ENCODE assay signal across 9 mouse cellular contexts in the genomic region with DNA sequence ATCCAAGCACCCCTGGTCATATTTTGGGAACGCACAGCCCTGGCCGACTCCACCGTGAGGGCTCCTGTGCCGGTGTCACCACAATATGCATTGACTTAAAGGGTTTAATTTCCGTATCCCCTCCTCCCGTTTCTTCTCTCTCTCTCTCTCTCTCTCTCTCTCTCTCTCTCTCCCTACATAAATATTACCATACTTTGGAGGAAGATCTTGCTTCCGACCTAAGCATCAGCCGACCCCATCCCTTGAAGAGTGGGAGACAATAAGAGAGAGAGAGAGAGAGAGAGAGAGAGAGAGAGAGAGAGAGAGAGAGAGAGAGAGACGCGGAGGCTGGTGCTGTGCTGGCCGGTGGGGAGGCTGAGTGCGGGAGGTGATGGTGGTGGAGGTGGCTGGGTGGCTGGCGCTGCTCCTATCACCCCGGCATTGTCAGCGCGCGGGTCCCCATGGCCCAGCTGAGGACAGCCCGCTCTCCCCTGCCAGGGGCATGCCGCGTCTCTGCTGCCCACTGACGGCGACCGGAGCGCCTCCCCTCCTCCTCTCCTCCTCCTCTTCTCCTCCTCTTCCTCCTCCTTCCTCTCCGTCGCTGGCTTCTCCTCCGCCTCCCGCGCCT. TPM values are rescaled to one million over a fixed set of nuclear protein-coding genes. Genes with fewer than 3 reads are reported as not detected.
DNase-seq lines count a peak whose midpoint lies in the region; ATAC-seq and TF ChIP-seq lines count a peak whose summit lies in the region.
"Had no signal": no experiment of that assay in that cellular context is flagged by ENCODE, and none has a peak within 500 bp of the region (broad histone marks: within the 10 kb centered on the region; RNA-seq: fewer than 3 reads in every experiment).

A gene (minus strand): TSS at position 163 of the 607 bp plus-strand sequence.

- H3K4me3 ChIP-seq in lung, embryonic 16.5 days (ENCODE audit: low read length): peak within 1 kb of the TSS; percentile 51
- peak within 1 kb of the TSS; percentile 84 for H3K4me3 ChIP-seq in hindbrain, embryonic 14.5 days (replicated peaks; ENCODE audit: low read length)
- peak within 1 kb of the TSS; percentile 46 for H3K4me3 ChIP-seq in limb, embryonic 11.5 days (ENCODE audit: low read depth, low read length)
- H3K4me3 ChIP-seq in lung, adult 2 months (replicated peaks; ENCODE audit: extremely low read depth, low read depth, low read length): no peak within 1 kb of the TSS

- no peak for ATAC-seq in lung, embryonic 16.5 days (ENCODE audit: low read depth)
- ATAC-seq in hindbrain, embryonic 14.5 days (ENCODE audit: low FRiP score): peak; percentile 76
- ATAC-seq in limb, embryonic 11.5 days (ENCODE audit: insufficient number of reproducible peaks, low FRiP score, low TSS enrichment, low read depth): no peak

- H3K27me3 ChIP-seq in lung, embryonic 16.5 days (ENCODE audit: control insufficient read depth, insufficient read depth, low read depth, low read length): peaks cover 40% of the 10 kb centered on the region
- no peaks in the 10 kb centered on the region for H3K27me3 ChIP-seq in hindbrain, embryonic 14.5 days (ENCODE audit: control insufficient read depth, insufficient read depth, low read length)
- peaks cover 45% of the 10 kb centered on the region for H3K27me3 ChIP-seq in limb, embryonic 11.5 days (ENCODE audit: control insufficient read depth, insufficient read depth, low read length)

- H3K4me1 ChIP-seq in lung, embryonic 16.5 days (replicated peaks; ENCODE audit: control insufficient read depth, insufficient read depth, low read length): no peaks in the 10 kb centered on the region; the same call in 1 of the 2 replicates
- peaks cover 10% of the 10 kb centered on the region for H3K4me1 ChIP-seq in hindbrain, embryonic 14.5 days (replicated peaks; ENCODE audit: control insufficient read depth, insufficient read depth, low read length)
- peaks cover 8% of the 10 kb centered on the region; the same call in 1 of the 2 replicates for H3K4me1 ChIP-seq in limb, embryonic 11.5 days (ENCODE audit: control insufficient read depth, insufficient read depth, low read length)
- no peaks in the 10 kb centered on the region for H3K4me1 ChIP-seq in lung, adult 2 months (ENCODE audit: control insufficient read depth, insufficient read depth, low read length)

- TF ChIP-seq POLR2A in lung, adult 2 months (IDR thresholded peaks at IDR 0.05; ENCODE audit: borderline replicate concordance, extremely low read depth, low read depth, low read length): no peak

- DNase-seq in lung, adult 18-20 months: no peak
- DNase-seq in embryo, embryonic 9.5 days (ENCODE audit: extremely low spot score): peak; percentile 38
- DNase-seq in hindbrain, embryonic 14.5 days (ENCODE audit: low spot score): no peak
- peak; percentile 40 for DNase-seq in limb, embryonic 11.5 days (ENCODE audit: low spot score)
- DNase-seq in retina, postnatal 7 days (ENCODE audit: low read depth, low spot score): peak; percentile 16
- no peak for DNase-seq in c-Kit-positive CD71-positive TER-119-positive erythroid progenitor cells, embryonic 14.5 days (ENCODE audit: low spot score)
- no peak for DNase-seq in lung, adult 2 months

- no peak within 1 kb of the TSS for H3K9ac ChIP-seq in lung, embryonic 16.5 days (ENCODE audit: low read length)
- peak within 1 kb of the TSS; percentile 89 for H3K9ac ChIP-seq in hindbrain, embryonic 14.5 days
- peak within 1 kb of the TSS; percentile 22; the same call in 1 of the 2 replicates for H3K9ac ChIP-seq in limb, embryonic 11.5 days (ENCODE audit: low read length)

- peak within 1 kb of the TSS; percentile 77 for H3K4me2 ChIP-seq in lung, embryonic 16.5 days (ENCODE audit: low read depth, low read length)
- H3K4me2 ChIP-seq in hindbrain, embryonic 14.5 days (replicated peaks): peak within 1 kb of the TSS; percentile 57
- H3K4me2 ChIP-seq in limb, embryonic 11.5 days (ENCODE audit: low read depth, severe bottlenecking): peak within 1 kb of the TSS; percentile 83

- no peak for TF ChIP-seq CTCF in lung, adult 2 months (IDR thresholded peaks at IDR 0.05; ENCODE audit: insufficient read depth, low read length)

- no peaks in the 10 kb centered on the region for H3K36me3 ChIP-seq in lung, embryonic 16.5 days (ENCODE audit: control insufficient read depth, insufficient read depth, low read length)
- H3K36me3 ChIP-seq in hindbrain, embryonic 14.5 days (replicated peaks; ENCODE audit: control insufficient read depth, insufficient read depth): no peaks in the 10 kb centered on the region
- no peaks in the 10 kb centered on the region for H3K36me3 ChIP-seq in limb, embryonic 11.5 days (ENCODE audit: control insufficient read depth, insufficient read depth, low read length)

- no peaks in the 10 kb centered on the region for H3K9me3 ChIP-seq in lung, embryonic 16.5 days (ENCODE audit: control insufficient read depth, low read length)
- H3K9me3 ChIP-seq in hindbrain, embryonic 14.5 days (ENCODE audit: control insufficient read depth, low read length): no peaks in the 10 kb centered on the region
- no peaks in the 10 kb centered on the region for H3K9me3 ChIP-seq in limb, embryonic 11.5 days (ENCODE audit: control insufficient read depth, low read length)

- no peak within 1 kb of the TSS for H3K27ac ChIP-seq in lung, embryonic 16.5 days (ENCODE audit: low read length)
- peak within 1 kb of the TSS; percentile 95 for H3K27ac ChIP-seq in hindbrain, embryonic 14.5 days
- H3K27ac ChIP-seq in limb, embryonic 11.5 days (replicated peaks; ENCODE audit: low read depth, low read length): no peak within 1 kb of the TSS
- H3K27ac ChIP-seq: macrophage had no signal

- under 1% methylated on average over 19 of the region's 29 CpGs for whole genome bisulfite sequencing in lung, embryonic 16.5 days
- 1% methylated on average over 26 of the region's 29 CpGs for WGBS in hindbrain, embryonic 14.5 days
- WGBS in limb, embryonic 11.5 days: 2% methylated on average over 26 of the region's 29 CpGs
- under 1% methylated on average over 26 of the region's 29 CpGs for WGBS in lung, adult 2 months

RNA-seq across cellular contexts. Expression of the gene that starts here (rescaled TPM):
- 0.15 and 0.29 TPM in 2 replicates for polyA plus RNA-seq in lung, embryonic 16.5 days (2015; fragmentation: Nextera tagmentation; extraction: Ambion mirVana)
- 28.7 and 30.6 TPM in 2 replicates for polyA plus RNA-seq in hindbrain, embryonic 14.5 days (2014; fragmentation: Nextera tagmentation; extraction: Ambion mirVana)
- 0.15 and 0.33 TPM in 2 replicates for polyA plus RNA-seq in limb, embryonic 11.5 days (2014; fragmentation: Nextera tagmentation; extraction: Ambion mirVana)
- 0.04 and 0.09 TPM in 2 replicates for polyA plus RNA-seq in lung, adult 2 months (2012; rRNA removed)
- polyA plus RNA-seq: macrophage had no signal

Comparison
In these comparisons a context has a peak if more than half of its experiments do, and no peak if none do; other contexts are left out.
1. RNA of the gene that starts here (polyA plus RNA-seq): 28.7 to 30.6 TPM in hindbrain, embryonic 14.5 days; 0.15 to 0.29 TPM in lung, embryonic 16.5 days, 0.15 to 0.33 TPM in limb, embryonic 11.5 days and 0.04 to 0.09 TPM in lung, adult 2 months; every median in the first group is over 10 times any median in the second.
2. Peak in DNase-seq, H3K4me3 ChIP-seq, H3K9ac ChIP-seq and H3K4me2 ChIP-seq in limb, embryonic 11.5 days; RNA of the gene not detected or under 1 TPM.
3. DNase-seq: peak in embryo, embryonic 9.5 days (single experiment) and retina, postnatal 7 days (single experiment); none in lung, adult 18-20 months (0 of 2), hindbrain, embryonic 14.5 days (single experiment), c-Kit-positive CD71-positive TER-119-positive erythroid progenitor cells, embryonic 14.5 days (single experiment) and lung, adult 2 months (single experiment).
4. Peak in every context shown above with its lines, with median percentiles within 50 percentile points of each other: H3K4me2 ChIP-seq.